In genomic region chr8:83569165-83569564, GRCm38 (mm10) we compare ENCODE assay signal across 25 mouse cellular contexts. TPM values are rescaled to one million over a fixed set of nuclear protein-coding genes. Genes with fewer than 3 reads are reported as not detected.
A peak's percentile ranks its signal among the peaks of the same experiment; 100 is the strongest.
DNase-seq lines count a peak whose midpoint lies in the region; ATAC-seq lines count a peak whose summit lies in the region.
"Had no signal": no experiment of that assay in that cellular context is flagged by ENCODE, and none has a peak within 500 bp of the region (broad histone marks: within the 10 kb centered on the region; RNA-seq: fewer than 3 reads in every experiment).

No protein-coding gene starts in this region.

- H3K4me1 ChIP-seq in hindbrain, embryonic 10.5 days (replicated peaks) = peaks cover 35% of the 10 kb centered on the region
- peaks cover 15% of the 10 kb centered on the region for H3K4me1 ChIP-seq in hindbrain, embryonic 12.5 days
- peaks cover 21% of the 10 kb centered on the region for H3K4me1 ChIP-seq in forebrain, embryonic 12.5 days

- no peak overlapping the region for H3K9ac ChIP-seq in hindbrain, embryonic 12.5 days
- H3K9ac ChIP-seq in forebrain, embryonic 12.5 days = no peak overlapping the region
- H3K9ac ChIP-seq: forebrain, embryonic 13.5 days; liver, embryonic 12.5 days; lung, embryonic 14.5 days had no signal

- no peak overlapping the region for H3K4me2 ChIP-seq in hindbrain, embryonic 12.5 days (replicated peaks)
- no peak overlapping the region for H3K4me2 ChIP-seq in forebrain, embryonic 12.5 days
- H3K4me2 ChIP-seq: forebrain, embryonic 13.5 days; lung, embryonic 14.5 days had no signal

- WGBS in hindbrain, embryonic 10.5 days = 86% methylated on average over 4 of the region's 4 CpGs
- 79% methylated on average over 4 of the region's 4 CpGs for WGBS in hindbrain, embryonic 12.5 days
- WGBS in forebrain, embryonic 12.5 days = 77% methylated on average over 4 of the region's 4 CpGs

- H3K9me3 ChIP-seq in hindbrain, embryonic 10.5 days = no peaks in the 10 kb centered on the region
- H3K9me3 ChIP-seq in hindbrain, embryonic 12.5 days (replicated peaks) = no peaks in the 10 kb centered on the region
- no peaks in the 10 kb centered on the region for H3K9me3 ChIP-seq in forebrain, embryonic 12.5 days
- H3K9me3 ChIP-seq: embryonic facial prominence, embryonic 10.5 days; forebrain, embryonic 13.5 days; liver, embryonic 12.5 days had no signal

- H3K4me3 ChIP-seq in hindbrain, embryonic 10.5 days = no peak overlapping the region
- no peak overlapping the region for H3K4me3 ChIP-seq in hindbrain, embryonic 12.5 days
- H3K4me3 ChIP-seq in forebrain, embryonic 12.5 days (replicated peaks) = no peak overlapping the region
- H3K4me3 ChIP-seq: forebrain, embryonic 13.5 days; heart, adult 2 months had no signal

- H3K36me3 ChIP-seq in hindbrain, embryonic 10.5 days = peaks cover 53% of the 10 kb centered on the region
- H3K36me3 ChIP-seq in hindbrain, embryonic 12.5 days = peaks cover 45% of the 10 kb centered on the region
- H3K36me3 ChIP-seq in forebrain, embryonic 12.5 days (replicated peaks) = peaks cover 46% of the 10 kb centered on the region

- no peak overlapping the region for H3K27ac ChIP-seq in hindbrain, embryonic 10.5 days
- H3K27ac ChIP-seq in hindbrain, embryonic 12.5 days = no peak overlapping the region
- no peak overlapping the region for H3K27ac ChIP-seq in forebrain, embryonic 12.5 days
- H3K27ac ChIP-seq: embryonic facial prominence, embryonic 10.5 days; forebrain, embryonic 13.5 days; heart, adult 2 months; kidney, postnatal 0 days; liver, embryonic 12.5 days had no signal

- ATAC-seq in hindbrain, embryonic 12.5 days (ENCODE audit: low FRiP score) = no peak
- ATAC-seq in forebrain, embryonic 12.5 days (ENCODE audit: low FRiP score) = no peak
- ATAC-seq: CD4-positive, CD25-positive, alpha-beta regulatory T cell, adult 4 months; forebrain, embryonic 13.5 days; liver, embryonic 12.5 days; Patski had no signal

- peak; percentile 6 for DNase-seq in cerebellum, adult 11-12 months
- no peak for DNase-seq in cerebellum, adult 11 months
- peak; percentile 2 for DNase-seq in hindbrain, embryonic 10.5 days (ENCODE audit: low spot score)
- DNase-seq in layer of hippocampus, postnatal 10 days (ENCODE audit: low spot score in 2 of 2) = peak; percentile 4 to 16
- DNase-seq in layer of hippocampus, adult 9-11 months = no peak
- peak; percentile 6 for DNase-seq in brain, adult 2 months (ENCODE audit: low read depth, low spot score)
- DNase-seq: adrenal gland, postnatal 14 days; gastrocnemius, postnatal 14 days; heart, adult 2 months; lung, embryonic 14.5 days; lung, postnatal 4 days; thymus, adult 18-20 months had no signal

- H3K27me3 ChIP-seq in hindbrain, embryonic 10.5 days (ENCODE audit: insufficient read depth, poor library complexity, severe bottlenecking) = no peaks in the 10 kb centered on the region
- H3K27me3 ChIP-seq in hindbrain, embryonic 12.5 days = no peaks in the 10 kb centered on the region
- H3K27me3 ChIP-seq in forebrain, embryonic 12.5 days = no peaks in the 10 kb centered on the region
- H3K27me3 ChIP-seq: forebrain, embryonic 13.5 days; liver, embryonic 12.5 days; Patski had no signal

RNA-seq across cellular contexts. Expression of gene Ndufb7, which starts 2.7 kb away (rescaled TPM):
- 359 and 398 TPM in 2 replicates for polyA plus RNA-seq in hindbrain, embryonic 10.5 days (2016; fragmentation: Nextera tagmentation; extraction: Ambion mirVana)
- polyA plus RNA-seq in hindbrain, embryonic 12.5 days (2016; fragmentation: Nextera tagmentation; extraction: Ambion mirVana) = 307 and 342 TPM in 2 replicates
- total RNA-seq in layer of hippocampus, postnatal 10 days (2021) = 100 to 1,000 TPM; 161 to 175 TPM
- polyA plus RNA-seq in forebrain, embryonic 12.5 days (2016; fragmentation: Nextera tagmentation; extraction: Ambion mirVana) = 356 and 359 TPM in 2 replicates

RNA-seq across cellular contexts. Expression of gene Olfr370, which starts 33.6 kb away (rescaled TPM):
- 0.10 and 0.16 TPM in 2 replicates for polyA plus RNA-seq in hindbrain, embryonic 10.5 days (2016; fragmentation: Nextera tagmentation; extraction: Ambion mirVana)
- 0.09 and 0.10 TPM in 2 replicates for polyA plus RNA-seq in hindbrain, embryonic 12.5 days (2016; fragmentation: Nextera tagmentation; extraction: Ambion mirVana)
- not detected for total RNA-seq in layer of hippocampus, postnatal 10 days (2021)
- polyA plus RNA-seq in forebrain, embryonic 12.5 days (2016; fragmentation: Nextera tagmentation; extraction: Ambion mirVana) = not detected in 2 replicates
- total RNA-seq: adrenal gland, postnatal 14 days; ES-E14; gastrocnemius, postnatal 14 days; heart, adult 2 months had no signal
- polyA plus RNA-seq: embryonic facial prominence, embryonic 10.5 days; forebrain, embryonic 13.5 days; frontal cortex, adult 2 months; heart, adult 2 months; heart, embryonic 16.5 days; kidney, postnatal 0 days; limb, embryonic 11.5 days; liver, embryonic 12.5 days; lung, embryonic 14.5 days; small intestine, adult 2 months had no signal

RNA-seq across cellular contexts. Expression of gene Tecr, which starts 38.6 kb away (rescaled TPM):
- polyA plus RNA-seq in hindbrain, embryonic 10.5 days (2016; fragmentation: Nextera tagmentation; extraction: Ambion mirVana) = 714 and 783 TPM in 2 replicates
- 646 and 653 TPM in 2 replicates for polyA plus RNA-seq in hindbrain, embryonic 12.5 days (2016; fragmentation: Nextera tagmentation; extraction: Ambion mirVana)
- 100 to 1,000 TPM; 532 to 604 TPM for total RNA-seq in layer of hippocampus, postnatal 10 days (2021)
- 541 and 550 TPM in 2 replicates for polyA plus RNA-seq in forebrain, embryonic 12.5 days (2016; fragmentation: Nextera tagmentation; extraction: Ambion mirVana)

RNA-seq across cellular contexts. Expression of gene Dnajb1, which starts 38.8 kb away (rescaled TPM):
- polyA plus RNA-seq in hindbrain, embryonic 10.5 days (2016; fragmentation: Nextera tagmentation; extraction: Ambion mirVana) = 71.9 and 84.2 TPM in 2 replicates
- polyA plus RNA-seq in hindbrain, embryonic 12.5 days (2016; fragmentation: Nextera tagmentation; extraction: Ambion mirVana) = 57.1 and 62.8 TPM in 2 replicates
- total RNA-seq in layer of hippocampus, postnatal 10 days (2021) = 10 to 100 TPM; 29.4 to 33.5 TPM
- 63.0 and 67.3 TPM in 2 replicates for polyA plus RNA-seq in forebrain, embryonic 12.5 days (2016; fragmentation: Nextera tagmentation; extraction: Ambion mirVana)

Comparison
In these comparisons a context has a peak if more than half of its experiments do, and no peak if none do; other contexts are left out.
1. DNase-seq: peak in cerebellum, adult 11-12 months (single experiment), hindbrain, embryonic 10.5 days (single experiment), layer of hippocampus, postnatal 10 days (2 of 2) and brain, adult 2 months (single experiment); none in cerebellum, adult 11 months (single experiment) and layer of hippocampus, adult 9-11 months (single experiment).